Mouse (Mus musculus) small intestine, adult 2 months (tissue): ENCODE results near the gene Rps25. TPM values are rescaled to one million over a fixed set of nuclear protein-coding genes. Genes with fewer than 3 reads are reported as not detected.
"Not testable (repeated sequence)": the region's sequence is repeated elsewhere in the genome, so short reads cannot be mapped to it uniquely, and the experiment has no call there.

ENCODE experiments used
- H3K27ac ChIP-seq: fragments of 200-500 bp; 2 replicates; pipeline ENCODE4 v1.5.1; 2012; ENCODE audit warnings: low read depth, low read length, control low read depth, inconsistent platforms; ENCODE audit not compliant: insufficient read depth
- H3K27me3 ChIP-seq: fragments of 200-500 bp; 2 replicates; pipeline ENCODE4 v1.6.1; 2012; ENCODE audit warnings: mild to moderate bottlenecking, moderate library complexity, low read length, inconsistent platforms; ENCODE audit not compliant: control insufficient read depth, insufficient read depth
- H3K36me3 ChIP-seq: fragments of 200-500 bp; 2 replicates; pipeline ENCODE4 v1.6.1; 2012; ENCODE audit warnings: mild to moderate bottlenecking, low read length, control low read depth, inconsistent platforms; ENCODE audit not compliant: control insufficient read depth, insufficient read depth
- H3K4me1 ChIP-seq: fragments of 200-500 bp; 2 replicates; pipeline ENCODE4 v1.6.1; 2012; ENCODE audit warnings: low read length, inconsistent platforms, mixed read lengths; ENCODE audit not compliant: control insufficient read depth, insufficient read depth, insufficient read length
- H3K4me3 ChIP-seq: fragments of 200-500 bp; 2 replicates; pipeline ENCODE4 v1.5.1; 2012; ENCODE audit warnings: low read depth, mild to moderate bottlenecking, control low read depth, inconsistent platforms, low read length, moderate library complexity
- CTCF ChIP-seq: fragments of 200-500 bp; IDR thresholded peaks from 2 replicates; pipeline ENCODE4 v1.5.1; 2012; ENCODE audit warnings: low read depth, mild to moderate bottlenecking, control low read depth, inconsistent platforms, low read length, moderate library complexity, mixed read lengths; ENCODE audit not compliant: insufficient replicate concordance, insufficient read length; ENCODE audit errors: extremely low read depth
- POLR2A ChIP-seq: fragments of 200-500 bp; IDR thresholded peaks from 2 replicates; pipeline ENCODE4 v1.6.1; 2012; ENCODE audit warnings: low read depth, mild to moderate bottlenecking, control low read depth, inconsistent platforms, low read length, moderate library complexity
- WGBS: fragments of 180-500 bp; shearing (Covaris S2); methylation state at CpG from one replicate; pipeline ENCODE4 v1.1.7; 2018; 5-methylcytosine and 5-hydroxymethylcytosine counted together
- polyA plus RNA-seq: library from polyadenylated mRNA; depleted of rRNA; stranded (reverse); fragments of >200 nt; gene quantifications from 2 replicates; pipeline ENCODE4 v1.2.3, GENCODE M21; 2012; rRNA removed

Rps25 gene
- polyA plus RNA-seq = 40.0 and 48.3 TPM in 2 replicates

DNA sequence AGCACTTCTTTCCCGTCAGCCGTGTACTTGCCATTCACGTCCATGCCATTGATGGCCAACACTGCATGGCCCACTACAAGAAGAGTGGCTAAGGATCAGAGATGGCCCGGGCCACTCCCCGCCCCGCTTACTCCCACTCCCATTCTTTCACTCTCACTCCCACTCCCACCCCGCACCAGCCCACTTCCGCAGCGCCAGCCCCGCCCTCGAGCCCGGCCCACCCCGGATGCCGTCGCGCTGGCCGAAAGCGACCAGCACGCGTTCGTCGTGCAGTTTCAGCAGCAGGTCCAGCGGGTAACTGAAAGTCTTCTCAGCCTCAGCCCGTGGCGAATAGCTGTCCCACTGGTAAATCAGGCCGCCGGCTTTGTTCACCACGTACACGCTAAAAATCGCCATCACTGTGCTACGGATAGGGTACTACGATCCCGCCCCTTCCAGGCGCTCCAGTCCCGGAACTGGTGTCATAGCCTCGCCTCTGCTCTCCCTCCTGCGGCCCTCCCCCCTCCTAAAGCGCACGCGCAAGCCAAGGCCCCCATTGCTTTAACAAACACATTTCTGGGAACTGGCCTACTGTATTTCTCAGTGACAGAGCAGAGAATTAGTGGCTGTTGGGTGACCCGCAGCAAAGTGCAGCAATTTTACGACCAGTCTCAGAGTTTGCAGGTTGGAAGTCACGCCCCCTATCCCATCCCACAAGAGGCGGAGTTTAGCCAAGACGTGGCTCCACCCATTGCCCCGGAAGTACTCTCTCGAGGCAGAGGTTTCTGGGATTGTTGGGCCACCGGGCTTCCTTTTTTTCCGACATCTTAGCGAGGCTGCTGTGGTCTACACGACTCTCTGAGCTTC is at the start of gene Rps25, which contains the start of gene Trappc4:
Gene Rps25 (plus strand): TSS at position 234 of the 846 bp plus-strand sequence.
Gene Trappc4 (minus strand): TSS at position 695 of the 846 bp plus-strand sequence.
- Histone ChIP-seq H3K27ac (peak within 1 kb of the TSS; percentile 98), H3K36me3 (peaks cover 53% of the 10 kb centered on the region), H3K4me3 (peak within 1 kb of the TSS; percentile 89), H3K4me1 (peaks cover 2% of the 10 kb centered on the region; the same call in 1 of the 2 replicates), H3K27me3 (no peaks in the 10 kb centered on the region)
- TF ChIP-seq POLR2A (no peak; the same call in none of the 2 replicates), CTCF (no peak)
- under 1% methylated on average over 51 of the region's 51 CpGs for WGBS

DNA sequence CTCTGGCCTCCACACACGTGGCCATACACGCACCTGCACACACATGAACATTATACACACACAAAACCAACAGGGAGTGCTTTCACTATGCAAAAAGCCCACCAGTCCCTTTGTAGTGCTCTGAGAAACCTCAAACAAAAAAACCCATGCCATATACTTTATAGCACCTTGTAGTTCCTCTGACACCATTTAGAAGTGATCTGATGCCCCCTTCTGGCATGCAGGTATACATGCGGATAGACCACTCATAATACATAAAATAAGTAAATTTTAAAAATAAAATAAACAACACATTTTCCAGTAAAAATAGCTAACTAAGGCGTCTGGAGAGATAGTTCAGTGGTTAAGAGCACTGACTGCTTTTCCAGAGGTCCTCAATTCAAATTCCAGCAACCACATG is 49.7 kb upstream of the Rps25 start:
- peaks cover 2% of the 10 kb centered on the region; the same call in 1 of the 2 replicates for H3K4me1 ChIP-seq
- no peak overlapping the region for H3K27ac ChIP-seq
- H3K36me3 ChIP-seq = peaks cover 62% of the 10 kb centered on the region
- TF ChIP-seq POLR2A (no peak), CTCF (no peak)
- H3K27me3 ChIP-seq = no peaks in the 10 kb centered on the region
- H3K4me3 ChIP-seq = no peak overlapping the region
- 65% methylated on average over 4 of the region's 4 CpGs for WGBS

DNA sequence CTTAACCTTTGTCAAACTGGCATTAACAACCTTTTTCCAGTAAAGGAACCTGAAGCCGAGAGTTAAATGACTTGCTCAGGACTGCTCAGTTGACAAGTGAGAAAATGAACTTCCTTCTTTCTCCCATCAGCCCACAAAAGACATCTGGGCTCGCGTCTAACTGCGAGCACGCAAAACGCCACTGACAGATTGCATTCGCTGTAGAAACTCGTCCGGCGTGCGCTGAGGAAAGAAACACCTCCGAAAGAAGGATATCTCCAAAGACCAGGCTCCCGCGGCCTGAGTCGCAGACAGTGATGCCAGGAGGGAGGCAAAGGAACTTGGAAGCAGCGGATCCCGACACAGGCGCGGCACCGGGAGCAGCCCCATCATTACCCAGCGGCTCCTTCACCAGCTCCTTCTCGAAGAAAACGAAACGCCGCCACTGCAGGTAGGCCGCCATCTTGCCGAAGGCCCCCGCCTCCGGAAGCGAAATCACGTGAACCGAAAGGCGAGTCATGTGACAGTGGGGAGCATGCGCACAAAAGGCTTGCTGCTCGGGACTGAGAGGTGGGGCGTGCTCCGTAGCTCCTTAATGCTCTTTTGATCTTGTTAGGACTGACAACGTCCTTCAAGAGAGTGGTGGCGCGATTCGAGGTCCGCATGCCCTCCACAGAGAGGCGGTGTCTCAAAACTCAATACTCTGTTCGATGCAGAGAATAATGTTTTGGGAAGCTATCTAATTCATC is 45.6 kb upstream of the Rps25 start, which contains the start of gene Vps11:
Gene Vps11 (minus strand): TSS at position 481 of the 728 bp plus-strand sequence.
- Histone ChIP-seq H3K36me3 (peaks cover 23% of the 10 kb centered on the region), H3K4me1 (peaks cover 2% of the 10 kb centered on the region; the same call in 1 of the 2 replicates), H3K4me3 (peak within 1 kb of the TSS; percentile 92), H3K27ac (peak within 1 kb of the TSS; percentile 68), H3K27me3 (no peaks in the 10 kb centered on the region)
- TF ChIP-seq POLR2A (peak; percentile 82; the same call in 1 of the 2 replicates), CTCF (no peak)
- WGBS = under 1% methylated on average over 44 of the region's 44 CpGs

DNA sequence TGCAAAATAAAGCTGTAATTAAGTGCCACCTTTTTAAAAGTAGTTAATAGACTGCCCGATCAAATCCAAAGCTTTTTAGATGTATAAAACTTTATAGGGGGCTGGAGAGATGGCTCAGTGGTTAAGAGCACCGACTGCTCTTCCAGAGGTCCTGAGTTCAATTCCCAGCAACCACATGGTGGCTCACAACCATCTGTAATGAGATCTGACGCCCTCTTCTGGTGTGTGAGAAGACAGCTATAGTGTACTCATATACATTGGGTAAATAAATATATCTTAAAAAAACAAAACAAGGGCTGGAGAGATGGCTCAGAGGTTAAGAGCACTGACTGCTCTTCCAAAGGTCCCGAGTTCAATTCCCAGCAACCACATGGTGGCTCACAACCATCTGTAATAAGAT is 45.0 kb upstream of the Rps25 start:
- Histone ChIP-seq H3K36me3 (peaks cover 17% of the 10 kb centered on the region), H3K4me3 (peak overlapping the region; percentile 92), H3K27ac (peak overlapping the region; percentile 68)
- H3K27me3 ChIP-seq, H3K4me1 ChIP-seq: not testable (repeated sequence)
- WGBS = 35% methylated on average over 4 of the region's 4 CpGs

DNA sequence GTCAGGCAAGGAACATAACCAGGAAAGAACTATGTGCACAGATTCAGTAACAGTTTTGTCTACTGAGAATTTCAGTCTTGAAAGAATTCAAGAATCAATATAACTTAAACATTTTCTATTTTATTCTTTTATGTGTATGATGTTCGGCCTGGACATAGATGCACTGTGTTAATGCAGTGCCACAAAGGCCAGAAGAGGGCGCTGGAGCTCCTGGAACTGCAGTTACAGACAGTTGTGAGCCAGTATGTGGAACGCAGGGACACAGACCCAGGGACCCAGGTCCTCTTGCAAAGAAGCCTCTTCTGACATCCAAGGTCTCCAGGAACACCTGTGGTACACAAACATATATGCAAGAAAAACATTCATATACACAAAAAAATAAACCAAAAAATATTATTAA is 42.5 kb upstream of the Rps25 start:
- H3K27me3 ChIP-seq = no peaks in the 10 kb centered on the region
- H3K4me1 ChIP-seq = peaks cover 2% of the 10 kb centered on the region; the same call in 1 of the 2 replicates
- no peak overlapping the region for H3K27ac ChIP-seq
- H3K36me3 ChIP-seq = 0 out of 2 replicates have a peak, but pooled peaks cover under 1% of the 10 kb centered on the region
- peak; percentile 42; the same call in 1 of the 2 replicates for TF ChIP-seq CTCF
- TF ChIP-seq POLR2A = no peak
- no peak overlapping the region for H3K4me3 ChIP-seq
- WGBS = 72% methylated on average over 3 of the region's 3 CpGs

DNA sequence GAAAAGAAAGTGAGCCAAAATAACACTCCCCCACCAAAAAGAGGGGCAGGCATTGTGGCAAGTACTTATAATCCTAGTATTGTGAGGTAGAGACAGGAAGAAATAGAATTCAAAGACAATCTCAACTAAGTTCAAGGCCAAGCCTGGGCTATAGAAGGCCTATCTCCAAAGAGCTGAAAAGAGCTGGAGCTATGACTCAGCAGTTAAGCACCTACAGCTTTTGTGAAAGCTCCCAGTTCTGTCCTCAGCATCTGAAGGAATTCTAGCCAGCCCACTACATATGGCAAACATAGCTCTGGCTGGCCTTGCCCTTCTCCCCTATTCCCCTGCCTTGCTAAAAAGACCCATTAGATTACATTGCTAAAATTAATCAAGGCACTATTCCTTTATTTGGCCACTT is 33.6 kb upstream of the Rps25 start:
- Histone ChIP-seq H3K36me3 (no peaks in the 10 kb centered on the region), H3K27ac (peak overlapping the region; percentile 50; the same call in 1 of the 2 replicates), H3K4me3 (no peak overlapping the region), H3K4me1 (peaks cover 2% of the 10 kb centered on the region; the same call in 1 of the 2 replicates), H3K27me3 (no peaks in the 10 kb centered on the region)
- no peak for TF ChIP-seq CTCF
- TF ChIP-seq POLR2A = no peak

DNA sequence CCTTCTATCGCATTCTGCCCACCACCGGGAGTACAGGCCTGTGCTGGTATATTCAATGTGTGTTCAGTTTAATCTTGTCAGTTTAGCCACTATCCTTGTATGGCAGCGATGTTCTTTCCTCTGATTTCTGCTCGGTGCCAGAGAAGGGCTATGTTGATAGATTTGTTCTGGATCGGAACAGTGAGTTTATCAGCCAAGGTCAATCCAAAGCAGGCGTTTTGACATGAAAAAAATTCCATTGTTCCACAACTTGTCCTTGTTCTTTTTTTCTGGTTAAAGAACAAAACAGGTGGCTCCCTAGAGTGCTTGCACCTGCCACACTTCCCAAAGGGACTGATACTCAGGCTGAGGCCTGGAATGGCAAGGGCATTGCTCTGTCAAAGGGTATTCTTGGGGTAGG is 30.8 kb upstream of the Rps25 start:
- TF ChIP-seq CTCF (no peak), POLR2A (no peak)
- Histone ChIP-seq H3K27ac (no peak overlapping the region), H3K4me3 (no peak overlapping the region), H3K27me3 (no peaks in the 10 kb centered on the region), H3K36me3 (peaks cover 2% of the 10 kb centered on the region), H3K4me1 (peaks cover 5% of the 10 kb centered on the region; the same call in 1 of the 2 replicates)
- WGBS = 84% methylated on average over 6 of the region's 6 CpGs

DNA sequence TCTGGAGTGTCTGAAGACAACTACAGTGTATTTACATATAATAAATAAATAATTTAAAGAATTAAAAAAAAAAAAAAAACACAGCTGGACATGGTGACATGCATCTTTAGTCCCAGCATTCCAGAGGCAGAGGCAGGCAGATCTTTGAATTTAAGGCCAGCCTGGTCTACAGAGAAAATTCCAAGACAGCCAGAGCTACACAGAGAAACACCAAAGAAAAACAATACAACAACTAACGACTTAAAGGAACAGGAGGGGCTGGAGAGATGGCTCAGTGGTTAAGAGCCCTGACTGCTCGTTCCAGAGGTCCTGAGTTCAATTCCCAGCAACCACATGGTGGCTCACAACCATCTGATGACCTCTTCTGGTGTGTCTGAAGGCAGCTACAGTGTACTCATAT is 29.6 kb upstream of the Rps25 start:
- peaks cover 14% of the 10 kb centered on the region for H3K36me3 ChIP-seq
- H3K4me1 ChIP-seq, H3K27me3 ChIP-seq, H3K27ac ChIP-seq, H3K4me3 ChIP-seq: not testable (repeated sequence)
- WGBS = 79% methylated on average over 2 of the region's 2 CpGs
